Mouse (Mus musculus): ENCODE results near the gene Smagp. TPM values are rescaled to one million over a fixed set of nuclear protein-coding genes. Genes with fewer than 3 reads are reported as not detected.
A peak's percentile ranks its signal among the peaks of the same experiment; 100 is the strongest.
"Not testable (repeated sequence)": the region's sequence is repeated elsewhere in the genome, so short reads cannot be mapped to it uniquely, and the experiment has no call there.

Gene Smagp
- polyA plus RNA-seq, 1 experiment from 2014 or later: 88.6 TPM

- Histone ChIP-seq H3K9me3 (ENCODE audit: control insufficient read depth) (no peaks in the 10 kb centered on the region), H3K4me3 (ENCODE audit: low read depth, low read length) (no peak overlapping the region), H3K27ac (ENCODE audit: low read depth, low read length) (no peak overlapping the region), H3K27me3 (replicated peaks; ENCODE audit: control insufficient read depth, insufficient read depth, low read length) (no peaks in the 10 kb centered on the region), H3K9ac (ENCODE audit: low read depth, low read length) (no peak overlapping the region), H3K36me3 (ENCODE audit: control insufficient read depth, insufficient read depth) (peaks cover 1% of the 10 kb centered on the region), H3K4me1 (replicated peaks; ENCODE audit: control insufficient read depth, insufficient read depth, low read length) (no peaks in the 10 kb centered on the region; the same call in 1 of the 2 replicates), H3K4me2 (replicated peaks; ENCODE audit: low read depth) (no peak overlapping the region)
- 70% methylated on average over 2 of the region's 2 CpGs for WGBS
- TF ChIP-seq CTCF (IDR thresholded peaks at IDR 0.05; ENCODE audit: low read depth): peak; percentile 66
- no peak for ATAC-seq
Observed at GRCm38 (mm10) chr15:100612432-100612831, 24.3 kb downstream of the Smagp start.

- H3K4me2 ChIP-seq (replicated peaks; ENCODE audit: low read depth): no peak overlapping the region
- H3K27ac ChIP-seq (ENCODE audit: low read depth, low read length): no peak overlapping the region
- H3K4me3 ChIP-seq (ENCODE audit: low read depth, low read length): no peak overlapping the region
- H3K9ac ChIP-seq (ENCODE audit: low read depth, low read length): no peak overlapping the region
- no peaks in the 10 kb centered on the region for H3K27me3 ChIP-seq (replicated peaks; ENCODE audit: control insufficient read depth, insufficient read depth, low read length)
- ATAC-seq: no peak
- TF ChIP-seq CTCF (IDR thresholded peaks at IDR 0.05; ENCODE audit: low read depth): no peak
- WGBS: 90% methylated on average over 7 of the region's 7 CpGs
- H3K4me1 ChIP-seq (replicated peaks; ENCODE audit: control insufficient read depth, insufficient read depth, low read length): no peaks in the 10 kb centered on the region; the same call in 1 of the 2 replicates
- H3K9me3 ChIP-seq (ENCODE audit: control insufficient read depth): no peaks in the 10 kb centered on the region
- H3K36me3 ChIP-seq (ENCODE audit: control insufficient read depth, insufficient read depth): no peaks in the 10 kb centered on the region
Observed at GRCm38 (mm10) chr15:100611951-100612350, 24.8 kb downstream of the Smagp start.

DNA sequence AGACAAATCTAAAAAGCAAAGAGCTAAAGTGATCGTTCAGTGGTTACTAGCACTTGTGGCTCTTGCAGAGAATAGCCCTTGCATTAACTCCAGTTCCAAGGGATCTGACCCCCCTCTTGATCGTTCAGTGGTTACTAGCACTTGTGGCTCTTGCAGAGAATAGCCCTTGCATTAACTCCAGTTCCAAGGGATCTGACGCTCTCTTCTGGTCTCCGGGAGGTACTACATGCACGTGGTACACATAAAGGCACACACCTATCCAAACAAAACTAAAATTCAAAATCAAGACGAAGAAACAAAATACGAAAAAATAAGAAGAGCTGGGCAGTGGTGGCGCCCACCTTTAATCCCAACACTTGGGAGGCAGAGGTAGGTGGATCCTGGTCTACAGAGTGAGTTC, 30.1 kb downstream of the Smagp start:
- H3K4me1 ChIP-seq (replicated peaks; ENCODE audit: control insufficient read depth, insufficient read depth, low read length); H3K4me2 ChIP-seq (replicated peaks; ENCODE audit: low read depth); H3K9me3 ChIP-seq (ENCODE audit: control insufficient read depth); H3K27me3 ChIP-seq (replicated peaks; ENCODE audit: control insufficient read depth, insufficient read depth, low read length); H3K4me3 ChIP-seq (ENCODE audit: low read depth, low read length); H3K36me3 ChIP-seq (ENCODE audit: control insufficient read depth, insufficient read depth); H3K9ac ChIP-seq (ENCODE audit: low read depth, low read length); H3K27ac ChIP-seq (ENCODE audit: low read depth, low read length); ATAC-seq: not testable (repeated sequence)
- peak; percentile 48 for TF ChIP-seq CTCF (IDR thresholded peaks at IDR 0.05; ENCODE audit: low read depth)
- 90% methylated on average over 8 of the region's 8 CpGs for WGBS

- 67% methylated on average over 3 of the region's 3 CpGs for WGBS
Observed at GRCm38 (mm10) chr15:100601669-100602068, 35.1 kb downstream of the Smagp start.

GRCm38 (mm10) chr15:100600696-100601272, 36.0 kb downstream of the Smagp start:
- Histone ChIP-seq H3K36me3 (ENCODE audit: control insufficient read depth, insufficient read depth) (no peaks in the 10 kb centered on the region), H3K27me3 (replicated peaks; ENCODE audit: control insufficient read depth, insufficient read depth, low read length) (peaks cover 9% of the 10 kb centered on the region; the same call in 1 of the 2 replicates), H3K4me3 (ENCODE audit: low read depth, low read length) (peak overlapping the region; percentile 90; the same call in 1 of the 2 replicates), H3K9ac (ENCODE audit: low read depth, low read length) (no peak overlapping the region), H3K27ac (ENCODE audit: low read depth, low read length) (no peak overlapping the region), H3K4me1 (replicated peaks; ENCODE audit: control insufficient read depth, insufficient read depth, low read length) (no peaks in the 10 kb centered on the region), H3K4me2 (replicated peaks; ENCODE audit: low read depth) (peak overlapping the region; percentile 100), H3K9me3 (ENCODE audit: control insufficient read depth) (no peaks in the 10 kb centered on the region)
- no peak for ATAC-seq
- TF ChIP-seq CTCF (IDR thresholded peaks at IDR 0.05; ENCODE audit: low read depth): no peak
- 42% methylated on average over 21 of the region's 21 CpGs for WGBS

More at GRCm38 (mm10) chr15:100601669-100602068, 35.1 kb downstream of the Smagp start:
- Histone ChIP-seq H3K9me3 (ENCODE audit: control insufficient read depth) (no peaks in the 10 kb centered on the region), H3K36me3 (ENCODE audit: control insufficient read depth, insufficient read depth) (no peaks in the 10 kb centered on the region), H3K4me2 (replicated peaks; ENCODE audit: low read depth) (no peak overlapping the region), H3K4me3 (ENCODE audit: low read depth, low read length) (no peak overlapping the region), H3K27me3 (replicated peaks; ENCODE audit: control insufficient read depth, insufficient read depth, low read length) (peaks cover 9% of the 10 kb centered on the region; the same call in 1 of the 2 replicates), H3K27ac (ENCODE audit: low read depth, low read length) (no peak overlapping the region), H3K9ac (ENCODE audit: low read depth, low read length) (no peak overlapping the region), H3K4me1 (replicated peaks; ENCODE audit: control insufficient read depth, insufficient read depth, low read length) (no peaks in the 10 kb centered on the region)
- TF ChIP-seq CTCF (IDR thresholded peaks at IDR 0.05; ENCODE audit: low read depth): no peak
- ATAC-seq: no peak

GRCm38 (mm10) chr15:100600047-100600695, 36.6 kb downstream of the Smagp start:
- H3K27ac ChIP-seq (ENCODE audit: low read depth, low read length): peak overlapping the region; percentile 60

More at GRCm38 (mm10) chr15:100600047-100600695, 36.6 kb downstream of the Smagp start:
- WGBS: 4% methylated on average over 35 of the region's 35 CpGs
- H3K4me1 ChIP-seq (replicated peaks; ENCODE audit: control insufficient read depth, insufficient read depth, low read length): no peaks in the 10 kb centered on the region
- peak overlapping the region; percentile 88 for H3K9ac ChIP-seq (ENCODE audit: low read depth, low read length)
- peaks cover 9% of the 10 kb centered on the region; the same call in 1 of the 2 replicates for H3K27me3 ChIP-seq (replicated peaks; ENCODE audit: control insufficient read depth, insufficient read depth, low read length)
- no peaks in the 10 kb centered on the region for H3K9me3 ChIP-seq (ENCODE audit: control insufficient read depth)
- ATAC-seq: peak; percentile 62
- H3K36me3 ChIP-seq (ENCODE audit: control insufficient read depth, insufficient read depth): no peaks in the 10 kb centered on the region
- peak overlapping the region; percentile 90 for H3K4me3 ChIP-seq (ENCODE audit: low read depth, low read length)
- TF ChIP-seq CTCF (IDR thresholded peaks at IDR 0.05; ENCODE audit: low read depth): peak; percentile 71
- peak overlapping the region; percentile 100 for H3K4me2 ChIP-seq (replicated peaks; ENCODE audit: low read depth)

Data from intestine, postnatal 0 days (tissue).